Mouse (Mus musculus) right cerebral cortex, postnatal 14 days (tissue): Measurements from ENCODE around the gene Ell.

Experiments
- DNase-seq: peaks from one replicate; pipeline ENCODE4 v3.0.0; 2022

Gene Ell

DNA sequence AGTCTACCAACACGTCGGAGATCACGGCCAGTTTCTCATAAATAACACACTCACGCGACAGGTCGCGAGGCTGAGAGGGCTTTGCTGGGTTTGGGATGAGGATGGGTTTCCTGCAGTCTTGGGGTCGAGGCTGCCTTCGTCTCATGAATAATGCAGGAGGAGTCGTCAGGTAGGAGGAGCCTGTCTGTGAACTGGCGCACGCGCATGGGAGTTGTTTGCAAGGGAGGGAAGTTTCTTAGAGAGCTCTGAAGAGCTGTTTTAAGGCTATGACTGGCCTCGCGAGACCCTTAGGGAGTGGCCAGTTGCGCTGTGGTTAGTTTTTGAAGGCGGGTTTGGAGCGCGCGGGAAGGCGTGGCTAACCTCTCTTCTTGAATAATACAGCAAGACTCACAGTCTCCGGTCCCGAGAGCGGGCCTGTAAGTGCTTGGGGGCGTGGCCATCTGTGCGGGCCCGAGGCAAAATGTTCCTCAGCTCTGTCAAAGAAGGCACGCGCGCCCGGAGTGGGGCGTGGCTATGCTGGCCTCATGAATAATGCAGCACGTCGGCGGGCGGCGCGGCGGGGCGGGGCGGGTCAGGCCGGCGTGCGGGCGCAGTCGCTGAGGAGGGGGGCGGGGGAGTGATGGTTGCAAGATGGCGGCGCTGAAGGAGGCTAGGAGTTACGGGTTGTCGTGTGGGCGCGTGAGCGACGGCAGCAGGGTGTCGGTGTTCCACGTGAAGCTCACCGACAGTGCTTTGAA is at the start of gene Ell:
Gene Ell, plus strand, starts transcription at position 381 of the 737 bp plus-strand sequence.
- peak; percentile 99 for DNase-seq

- no peak for DNase-seq
Measured at GRCm38 (mm10) chr8:70489576-70489975, 49.7 kb upstream of the Ell start.

DNA sequence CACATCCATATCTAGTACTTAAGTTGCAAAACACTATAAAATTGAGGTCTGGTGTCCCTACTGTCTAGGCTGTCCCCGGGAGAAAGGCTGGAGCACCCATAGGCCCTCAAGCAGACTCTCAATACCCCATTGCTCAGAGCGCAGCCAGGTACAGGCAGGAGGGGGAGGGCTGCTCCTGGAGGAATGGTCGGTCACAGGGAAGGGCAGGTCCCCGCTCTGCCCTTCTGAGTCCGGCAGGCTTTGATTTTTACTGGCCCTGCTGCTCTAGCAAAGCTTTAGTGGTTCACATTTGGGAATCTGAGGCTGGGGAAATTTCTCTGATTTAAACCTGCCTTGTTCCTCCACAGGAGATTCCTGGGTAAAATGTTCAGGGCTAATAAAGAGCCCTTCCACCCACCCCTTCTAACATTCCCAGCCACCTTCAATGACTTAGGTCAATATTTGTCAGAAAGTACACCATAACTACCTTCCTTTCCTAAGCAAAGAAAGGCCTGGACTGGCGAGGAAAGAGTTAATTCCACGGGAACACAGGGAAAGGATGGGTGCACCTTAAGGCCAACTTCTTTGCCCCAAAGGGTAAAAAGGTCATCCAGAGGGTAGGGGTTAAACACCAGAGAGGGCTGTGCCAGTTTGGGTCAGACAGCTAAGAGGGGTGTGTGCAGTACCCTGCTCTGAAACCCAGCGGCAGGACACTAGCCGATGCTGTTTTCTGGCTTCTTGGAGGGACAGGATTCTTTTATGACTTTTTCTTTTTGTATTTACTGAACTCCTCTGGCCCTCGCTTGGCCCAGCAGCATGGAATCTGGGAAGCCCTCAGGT is 49.0 kb upstream of the Ell start:
- DNase-seq = no peak

DNA sequence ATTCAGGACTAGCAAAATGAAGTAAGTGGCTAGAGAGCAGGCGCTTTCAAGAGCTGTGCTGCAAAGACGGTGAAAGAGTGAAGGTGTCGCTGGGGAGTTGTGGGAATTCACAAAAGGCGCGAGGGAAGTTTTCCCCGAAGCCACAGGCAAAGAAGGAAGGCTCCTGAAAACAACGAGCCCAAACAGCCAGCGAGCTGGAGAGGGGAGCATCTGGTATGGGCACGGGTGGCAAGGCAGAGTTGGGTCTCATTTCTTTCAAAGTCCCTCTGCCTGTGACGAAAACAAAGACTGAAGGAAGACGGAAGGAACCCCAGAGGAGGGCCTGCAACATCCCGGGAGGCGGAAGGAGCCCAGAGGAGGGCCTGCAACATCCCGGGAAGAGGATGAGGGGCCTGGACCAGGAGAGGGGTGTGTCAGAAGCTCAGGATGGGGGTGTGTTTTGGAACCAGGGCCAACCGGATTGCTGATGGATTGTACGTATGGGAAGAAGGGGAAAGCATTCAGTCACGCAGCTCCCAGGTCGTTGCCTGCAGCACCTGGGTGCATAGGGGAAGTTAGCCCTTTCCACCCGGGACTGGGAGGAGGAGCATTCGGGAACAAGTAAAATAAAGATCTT is 48.3 kb upstream of the Ell start:
- no peak for DNase-seq

DNA sequence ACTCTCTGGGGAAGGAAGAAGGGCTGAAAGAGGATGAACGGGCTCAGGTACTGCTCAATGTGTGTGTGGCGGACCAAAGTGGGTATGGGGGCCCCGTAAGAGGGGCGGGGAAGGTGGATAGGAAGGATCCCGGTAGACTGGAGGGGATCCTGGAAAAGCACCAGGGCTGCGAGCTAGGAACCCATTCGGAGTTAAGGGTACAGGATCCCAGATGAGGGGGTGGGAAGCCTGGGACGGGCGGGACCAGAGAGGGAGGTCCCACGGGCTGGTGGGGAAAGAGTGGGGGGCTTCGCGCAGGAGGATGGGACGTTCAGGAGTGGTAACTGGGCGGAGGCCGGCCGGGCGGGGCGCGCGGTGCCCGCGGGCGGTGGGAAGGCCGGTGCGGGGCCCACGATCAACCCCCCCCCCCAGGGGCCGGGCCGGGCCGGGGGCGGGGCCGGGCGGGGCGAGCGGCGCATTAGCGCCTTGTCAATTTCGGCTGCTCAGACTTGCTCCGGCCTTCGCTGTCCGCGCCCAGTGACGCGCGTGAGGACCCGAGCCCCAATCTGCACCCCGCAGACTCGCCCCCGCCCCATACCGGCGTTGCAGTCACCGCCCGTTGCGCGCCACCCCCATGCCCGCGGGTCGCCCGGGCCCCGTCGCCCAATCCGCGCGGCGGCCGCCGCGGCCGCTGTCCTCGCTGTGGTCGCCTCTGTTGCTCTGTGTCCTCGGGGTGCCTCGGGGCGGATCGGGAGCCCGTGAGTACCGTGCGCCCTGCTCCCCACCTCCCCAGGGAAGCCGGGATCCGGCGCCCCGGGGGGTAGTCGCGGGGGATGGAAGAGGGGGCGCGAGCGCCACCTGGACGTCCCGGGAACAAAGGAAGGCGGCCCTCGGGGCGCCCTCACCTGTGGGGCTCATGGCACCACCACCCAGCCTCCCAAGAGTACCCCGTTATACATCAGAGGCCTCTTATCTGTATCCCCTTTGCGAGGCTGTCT is 46.3 kb upstream of the Ell start, which contains the start of gene Crlf1:
Gene Crlf1, plus strand, starts transcription at position 495 of the 977 bp plus-strand sequence.
- DNase-seq = no peak

GRCm38 (mm10) chr8:70493692-70494415 is 45.4 kb upstream of the Ell start:
- DNase-seq = no peak

GRCm38 (mm10) chr8:70494416-70494945 is 44.8 kb upstream of the Ell start:
- no peak for DNase-seq

DNA sequence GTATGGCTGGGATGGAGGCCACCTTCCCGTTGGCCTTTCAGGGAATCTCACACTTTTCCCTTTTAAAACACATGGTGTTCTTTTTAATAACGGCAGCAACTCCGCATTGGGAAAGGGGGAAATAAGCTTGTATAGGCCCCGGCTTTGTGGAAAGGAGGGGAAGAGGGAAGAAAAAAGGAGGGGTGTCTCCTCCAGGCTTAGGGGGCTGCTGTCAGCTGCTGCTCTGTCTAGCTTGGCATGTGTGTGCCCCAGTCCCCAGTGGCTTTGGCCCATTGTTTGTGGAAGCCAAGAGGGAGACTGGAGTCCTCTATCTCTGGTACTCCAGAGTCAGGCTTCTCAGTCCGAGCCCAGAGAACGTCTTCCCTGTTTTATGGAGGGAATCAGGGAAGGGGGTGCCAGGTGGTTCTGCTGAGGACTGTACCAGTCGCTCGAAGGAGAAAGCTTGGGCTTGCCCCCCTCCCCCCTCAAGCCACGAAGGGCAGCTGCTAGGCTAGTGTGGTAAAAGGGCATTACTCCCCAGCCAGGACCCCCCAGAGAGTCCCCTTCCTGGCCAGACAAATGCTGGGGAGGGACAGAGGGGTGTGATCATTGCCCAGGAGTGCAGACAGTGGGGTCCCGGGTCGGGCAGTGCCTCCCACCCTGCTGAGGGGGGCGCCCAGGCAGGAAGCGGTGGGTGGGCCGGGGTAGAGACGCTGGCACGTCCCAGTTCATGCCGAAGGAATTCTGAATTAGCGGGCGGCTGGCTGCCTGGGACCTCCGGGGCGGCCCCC is 44.1 kb upstream of the Ell start:
- DNase-seq = no peak

DNA sequence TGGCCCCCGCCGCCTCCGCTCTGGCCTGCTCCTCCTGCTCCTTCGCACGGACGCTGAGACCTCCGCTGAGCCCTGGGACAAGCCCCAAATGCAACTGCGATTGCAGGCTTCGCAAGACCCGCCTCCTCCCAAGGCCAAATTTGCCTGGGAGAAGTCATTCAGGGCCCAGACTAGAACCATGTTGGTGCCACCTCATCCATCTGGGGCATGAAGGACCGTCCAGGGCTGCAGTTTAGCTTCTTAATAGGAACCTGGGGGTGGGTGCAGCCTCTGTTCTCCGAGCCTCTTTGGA is 43.5 kb upstream of the Ell start:
- no peak for DNase-seq

DNA sequence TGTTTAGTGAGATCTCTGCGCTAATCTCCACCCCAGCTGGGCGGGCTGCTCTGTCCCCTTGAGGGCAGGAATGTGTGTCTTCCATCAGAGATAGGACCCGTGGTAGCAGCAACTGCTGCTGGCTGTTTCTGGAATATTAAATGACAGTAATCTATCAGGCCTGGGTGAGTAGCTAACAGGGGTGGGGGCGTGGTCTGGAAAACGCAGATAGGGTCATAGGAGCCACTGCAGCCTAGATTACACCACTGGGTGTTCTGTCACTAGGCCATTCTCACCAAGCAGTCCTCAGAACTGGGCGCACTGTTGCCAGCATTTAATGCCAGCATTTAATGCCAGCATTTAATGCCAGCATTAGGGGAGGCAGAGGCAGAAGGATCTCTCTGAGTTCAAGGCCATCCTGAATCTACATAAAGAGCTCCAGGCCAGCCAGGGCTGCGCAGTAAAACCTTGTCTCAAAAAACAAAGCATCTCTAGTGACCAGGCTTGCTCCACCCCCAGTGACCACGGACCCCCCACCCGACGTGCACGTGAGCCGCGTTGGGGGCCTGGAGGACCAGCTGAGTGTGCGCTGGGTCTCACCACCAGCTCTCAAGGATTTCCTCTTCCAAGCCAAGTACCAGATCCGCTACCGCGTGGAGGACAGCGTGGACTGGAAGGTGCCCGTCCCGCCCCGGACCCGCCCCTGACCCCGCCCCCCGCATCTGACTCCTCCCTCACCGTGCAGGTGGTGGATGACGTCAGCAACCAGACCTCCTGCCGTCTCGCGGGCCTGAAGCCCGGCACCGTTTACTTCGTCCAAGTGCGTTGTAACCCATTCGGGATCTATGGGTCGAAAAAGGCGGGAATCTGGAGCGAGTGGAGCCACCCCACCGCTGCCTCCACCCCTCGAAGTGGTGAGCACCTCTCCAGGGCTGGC is 38.6 kb upstream of the Ell start:
- no peak for DNase-seq

GRCm38 (mm10) chr8:70501820-70502529 is 37.3 kb upstream of the Ell start:
- no peak for DNase-seq

- no peak for DNase-seq
Measured at GRCm38 (mm10) chr8:70502540-70502939, 36.7 kb upstream of the Ell start.

GRCm38 (mm10) chr8:70503062-70503750 is 36.1 kb upstream of the Ell start:
- DNase-seq = peak; percentile 52

DNA sequence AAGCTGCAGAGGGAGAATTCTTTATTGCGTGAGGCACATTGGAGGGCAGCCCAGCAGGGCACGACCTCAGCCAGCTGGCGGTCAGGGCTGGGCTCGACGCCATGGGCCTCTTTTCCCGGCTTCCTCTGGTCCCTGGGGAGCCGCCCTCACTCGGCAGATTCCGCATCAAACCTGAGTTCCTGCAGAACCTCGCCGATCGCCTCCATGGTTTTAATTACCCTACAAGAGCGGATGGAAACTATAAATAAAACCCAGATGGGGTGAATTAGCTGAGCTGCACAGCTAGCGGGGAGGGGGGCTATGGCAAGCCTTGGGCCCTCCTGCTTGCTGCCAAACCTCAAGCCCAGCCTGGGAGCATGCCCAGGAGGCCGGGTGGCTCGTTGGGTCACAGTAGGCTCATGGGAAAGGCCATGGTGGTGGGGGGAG is 35.0 kb upstream of the Ell start:
- peak; percentile 54 for DNase-seq

- DNase-seq = peak; percentile 79
Measured at GRCm38 (mm10) chr8:70504851-70505250, 34.4 kb upstream of the Ell start.

DNA sequence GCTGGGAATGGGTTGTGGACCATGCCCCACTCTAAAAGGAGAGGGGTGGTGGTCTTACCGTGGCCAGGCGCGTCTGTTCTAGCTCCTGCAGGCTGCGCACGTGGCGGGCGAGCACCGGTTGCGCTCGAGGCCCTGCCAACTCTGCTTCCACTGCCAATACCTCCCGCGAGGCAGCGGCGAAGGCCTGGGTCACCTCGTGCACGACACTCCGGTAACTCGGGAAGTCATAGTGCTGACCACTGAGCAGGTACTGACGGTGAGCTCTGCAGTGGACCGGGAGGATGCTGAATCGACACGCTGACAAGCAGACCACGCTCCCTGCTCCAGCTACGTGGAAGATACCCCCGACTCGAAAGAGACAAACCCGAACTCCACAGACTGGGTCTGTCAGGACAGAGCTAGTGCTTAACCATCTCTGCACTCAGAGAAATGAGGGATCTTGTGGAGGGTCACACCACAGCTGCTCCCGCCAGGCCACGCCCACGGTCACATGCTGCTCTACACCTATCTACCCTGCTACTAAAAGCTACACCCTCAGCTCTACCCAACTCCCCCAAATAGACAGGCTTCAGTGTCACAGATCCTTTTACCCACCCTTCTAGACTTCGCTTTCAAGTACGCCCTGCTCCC is 33.4 kb upstream of the Ell start:
- peak; percentile 39 for DNase-seq

- peak; percentile 96 for DNase-seq
Measured at GRCm38 (mm10) chr8:70506328-70507026, 32.8 kb upstream of the Ell start, which contains the start of gene Rex1bd. TSS of gene Rex1bd (minus strand) at chr8:70506752.
